Mouse (Mus musculus) limb, embryonic 11.5 days (tissue): Measurements from ENCODE around the gene Susd6. TPM values are rescaled to one million over a fixed set of nuclear protein-coding genes. Genes with fewer than 3 reads are reported as not detected.
"Not testable (repeated sequence)": the region's sequence is repeated elsewhere in the genome, so short reads cannot be mapped to it uniquely, and the experiment has no call there.

ENCODE experiments used
- ATAC-seq: fragments of 200-750 bp; cut with Nextera tagmentation; 2 replicates; pipeline ENCODE4 v1.8.0; 2017; ENCODE audit warnings: low read depth; ENCODE audit not compliant: insufficient number of reproducible peaks, low FRiP score, low TSS enrichment
- DNase-seq: peaks from one replicate; pipeline ENCODE4 v3.0.0-alpha.2; 2015; ENCODE audit warnings: low spot score
- H3K27ac ChIP-seq: fragments of 300-500 bp; sonication (generic); replicated peaks from 2 replicates; pipeline ENCODE4 v1.5.1; 2014; ENCODE audit warnings: low read depth, mild to moderate bottlenecking, low read length
- H3K27me3 ChIP-seq: fragments of 300-500 bp; sonication (generic); 2 replicates; pipeline ENCODE4 v1.6.1; 2014; ENCODE audit warnings: mild to moderate bottlenecking, low read length, mixed read lengths; ENCODE audit not compliant: control insufficient read depth, insufficient read depth
- H3K36me3 ChIP-seq: fragments of 300-500 bp; sonication (generic); 2 replicates; pipeline ENCODE4 v1.6.1; 2014; ENCODE audit warnings: mild to moderate bottlenecking, low read length, moderate library complexity, mixed read lengths; ENCODE audit not compliant: control insufficient read depth, insufficient read depth
- H3K4me1 ChIP-seq: fragments of 300-500 bp; sonication (generic); 2 replicates; pipeline ENCODE4 v1.6.1; 2014; ENCODE audit warnings: low read length, mixed read lengths; ENCODE audit not compliant: control insufficient read depth, insufficient read depth
- H3K4me2 ChIP-seq: fragments of 300-500 bp; sonication (generic); 2 replicates; pipeline ENCODE4 v1.6.1; 2014; ENCODE audit warnings: low read depth, mild to moderate bottlenecking, moderate library complexity; ENCODE audit not compliant: severe bottlenecking
- H3K4me3 ChIP-seq: fragments of 300-500 bp; sonication (generic); 2 replicates; pipeline ENCODE4 v1.5.1; 2014; ENCODE audit warnings: low read depth, low read length
- H3K9ac ChIP-seq: fragments of 300-500 bp; sonication (generic); 2 replicates; pipeline ENCODE4 v1.6.1; 2014; ENCODE audit warnings: mild to moderate bottlenecking, low read length
- H3K9me3 ChIP-seq: fragments of 300-500 bp; sonication (generic); 2 replicates; pipeline ENCODE4 v1.6.1; 2016; ENCODE audit warnings: low read length; ENCODE audit not compliant: control insufficient read depth
- WGBS: fragments of 180-500 bp; shearing (Covaris S2); extraction: QIAGEN DNeasy Blood & Tissue Kit; methylation state at CpG from one replicate; pipeline ENCODE4 v1.1.7; 2014; 5-methylcytosine and 5-hydroxymethylcytosine counted together
- polyA plus RNA-seq: library from polyadenylated mRNA; unstranded; fragments of >200 nt; fragmentation: Nextera tagmentation; extraction: Ambion mirVana; gene quantifications from 2 replicates; pipeline ENCODE4 v1.2.1, GENCODE M21; 2014

Gene Susd6
- polyA plus RNA-seq, 1 experiment from 2014 or later: 14.3 TPM

- not testable (repeated sequence) for H3K36me3 ChIP-seq, H3K4me2 ChIP-seq, H3K27me3 ChIP-seq, DNase-seq, H3K27ac ChIP-seq, H3K4me3 ChIP-seq, H3K4me1 ChIP-seq, ATAC-seq, H3K9ac ChIP-seq, H3K9me3 ChIP-seq
- 82% methylated on average over 4 of the region's 4 CpGs for WGBS
These were observed 1.0 kb upstream of the Susd6 start for GRCm38 (mm10) chr12:80789276-80789675.

DNA sequence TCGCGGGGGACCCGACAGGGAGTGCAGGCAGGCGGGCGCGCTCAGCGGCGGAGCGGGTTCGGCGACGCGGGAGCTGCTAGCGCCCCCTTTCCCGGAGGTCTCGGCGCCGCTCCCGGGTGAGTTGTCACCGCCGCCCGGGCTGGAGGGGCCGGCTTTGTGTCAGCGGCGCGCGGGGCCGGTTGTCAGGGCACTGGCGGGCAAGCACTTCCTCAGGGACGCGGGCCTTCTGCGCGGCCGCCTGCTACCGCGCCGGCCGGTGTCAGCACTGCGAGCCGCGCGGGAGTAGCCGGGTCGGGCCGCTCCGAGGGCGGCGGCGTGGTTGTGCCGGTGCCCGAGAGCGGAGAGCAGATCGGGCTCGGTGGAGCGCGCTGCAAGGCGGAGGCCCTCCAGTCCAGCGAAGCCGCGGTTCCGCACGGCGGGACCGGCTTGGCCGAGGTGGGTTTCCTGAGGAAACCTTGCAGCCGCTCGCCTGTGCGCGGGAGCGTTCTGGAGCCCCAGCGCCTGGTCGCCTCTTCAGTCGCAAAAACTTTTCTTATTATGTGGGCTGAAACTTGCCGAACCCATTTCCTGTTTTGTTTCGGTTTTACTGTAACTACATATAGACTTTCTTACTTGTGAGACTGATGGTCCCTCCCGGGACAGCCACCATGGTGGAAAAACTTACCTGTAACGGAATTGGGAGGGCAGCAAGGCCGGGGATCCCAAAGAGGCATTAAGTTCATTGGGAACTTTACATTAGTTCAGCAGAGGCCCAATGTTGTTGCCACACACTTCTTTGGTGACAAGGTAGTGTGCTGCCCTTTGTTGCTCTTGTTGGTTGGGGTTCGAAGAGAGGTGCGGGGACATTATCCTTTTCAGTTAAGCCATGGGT lies 625 bp downstream of the Susd6 start:
- WGBS: under 1% methylated on average over 50 of the region's 80 CpGs
- peak overlapping the region; percentile 95 for H3K4me3 ChIP-seq
- peak; percentile 60; the same call in 1 of the 2 replicates for ATAC-seq
- peak; percentile 55 for DNase-seq
- H3K4me1 ChIP-seq: peaks cover 2% of the 10 kb centered on the region; the same call in 1 of the 2 replicates
- H3K9me3 ChIP-seq: no peaks in the 10 kb centered on the region
- peak overlapping the region; percentile 88 for H3K9ac ChIP-seq
- peak overlapping the region; percentile 66 for H3K4me2 ChIP-seq
- H3K27ac ChIP-seq: peak overlapping the region; percentile 91
- no peaks in the 10 kb centered on the region for H3K27me3 ChIP-seq
- H3K36me3 ChIP-seq: no peaks in the 10 kb centered on the region

GRCm38 (mm10) chr12:80791571-80792444 lies 1.5 kb downstream of the Susd6 start:
- no peak overlapping the region for H3K27ac ChIP-seq
- H3K27me3 ChIP-seq: no peaks in the 10 kb centered on the region
- no peaks in the 10 kb centered on the region for H3K9me3 ChIP-seq
- no peaks in the 10 kb centered on the region for H3K36me3 ChIP-seq
- DNase-seq (no peak), ATAC-seq (no peak)
- H3K4me1 ChIP-seq: peaks cover 2% of the 10 kb centered on the region; the same call in 1 of the 2 replicates
- 43% methylated on average over 6 of the region's 6 CpGs for WGBS
- H3K4me3 ChIP-seq: peak overlapping the region; percentile 95
- H3K4me2 ChIP-seq: peak overlapping the region; percentile 66
- no peak overlapping the region for H3K9ac ChIP-seq

GRCm38 (mm10) chr12:80792867-80793266 lies 2.6 kb downstream of the Susd6 start:
- DNase-seq (no peak), ATAC-seq (no peak)
- H3K4me1 ChIP-seq: peaks cover 2% of the 10 kb centered on the region; the same call in 1 of the 2 replicates
- no peak overlapping the region for H3K27ac ChIP-seq
- no peak overlapping the region for H3K4me2 ChIP-seq
- H3K9ac ChIP-seq: no peak overlapping the region; the same call in 1 of the 2 replicates
- 87% methylated on average over 5 of the region's 5 CpGs for WGBS
- no peaks in the 10 kb centered on the region for H3K9me3 ChIP-seq
- no peaks in the 10 kb centered on the region for H3K27me3 ChIP-seq
- no peaks in the 10 kb centered on the region for H3K36me3 ChIP-seq
- H3K4me3 ChIP-seq: no peak overlapping the region

DNA sequence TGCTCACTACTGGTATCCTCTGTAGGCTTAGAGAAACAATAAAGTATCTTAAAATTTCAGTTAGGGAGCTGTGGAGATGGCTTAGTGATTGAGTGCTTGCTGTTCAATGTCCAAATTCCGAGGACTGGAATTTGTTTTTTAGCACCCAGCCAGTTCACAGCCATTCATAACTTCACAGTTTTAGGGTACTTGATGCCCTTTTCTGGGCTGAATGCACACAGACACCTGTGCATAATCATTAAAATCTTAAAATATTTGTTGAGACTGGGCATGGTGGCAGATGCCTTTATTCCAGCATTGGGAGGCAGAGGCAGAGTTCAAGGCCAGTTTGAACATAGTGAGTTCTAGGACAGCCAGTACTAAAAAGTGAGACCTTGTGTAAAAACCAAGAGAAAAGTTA lies 3.2 kb downstream of the Susd6 start:
- Histone ChIP-seq H3K4me1 (peaks cover 2% of the 10 kb centered on the region; the same call in 1 of the 2 replicates), H3K27ac (no peak overlapping the region), H3K27me3 (no peaks in the 10 kb centered on the region), H3K36me3 (no peaks in the 10 kb centered on the region), H3K9ac (no peak overlapping the region), H3K4me2 (no peak overlapping the region), H3K9me3 (no peaks in the 10 kb centered on the region), H3K4me3 (no peak overlapping the region)
- no peak for ATAC-seq
- no peak for DNase-seq
- 90% methylated on average over 1 of the region's 1 CpGs for WGBS

- Histone ChIP-seq H3K4me3 (no peak overlapping the region), H3K27ac (no peak overlapping the region), H3K4me2 (no peak overlapping the region), H3K27me3 (no peaks in the 10 kb centered on the region), H3K9me3 (no peaks in the 10 kb centered on the region), H3K36me3 (no peaks in the 10 kb centered on the region), H3K9ac (no peak overlapping the region), H3K4me1 (peaks cover 2% of the 10 kb centered on the region; the same call in 1 of the 2 replicates)
- DNase-seq (no peak), ATAC-seq (no peak)
- 96% methylated on average over 4 of the region's 4 CpGs for WGBS
These were observed 4.2 kb downstream of the Susd6 start for GRCm38 (mm10) chr12:80794522-80794921.

DNA sequence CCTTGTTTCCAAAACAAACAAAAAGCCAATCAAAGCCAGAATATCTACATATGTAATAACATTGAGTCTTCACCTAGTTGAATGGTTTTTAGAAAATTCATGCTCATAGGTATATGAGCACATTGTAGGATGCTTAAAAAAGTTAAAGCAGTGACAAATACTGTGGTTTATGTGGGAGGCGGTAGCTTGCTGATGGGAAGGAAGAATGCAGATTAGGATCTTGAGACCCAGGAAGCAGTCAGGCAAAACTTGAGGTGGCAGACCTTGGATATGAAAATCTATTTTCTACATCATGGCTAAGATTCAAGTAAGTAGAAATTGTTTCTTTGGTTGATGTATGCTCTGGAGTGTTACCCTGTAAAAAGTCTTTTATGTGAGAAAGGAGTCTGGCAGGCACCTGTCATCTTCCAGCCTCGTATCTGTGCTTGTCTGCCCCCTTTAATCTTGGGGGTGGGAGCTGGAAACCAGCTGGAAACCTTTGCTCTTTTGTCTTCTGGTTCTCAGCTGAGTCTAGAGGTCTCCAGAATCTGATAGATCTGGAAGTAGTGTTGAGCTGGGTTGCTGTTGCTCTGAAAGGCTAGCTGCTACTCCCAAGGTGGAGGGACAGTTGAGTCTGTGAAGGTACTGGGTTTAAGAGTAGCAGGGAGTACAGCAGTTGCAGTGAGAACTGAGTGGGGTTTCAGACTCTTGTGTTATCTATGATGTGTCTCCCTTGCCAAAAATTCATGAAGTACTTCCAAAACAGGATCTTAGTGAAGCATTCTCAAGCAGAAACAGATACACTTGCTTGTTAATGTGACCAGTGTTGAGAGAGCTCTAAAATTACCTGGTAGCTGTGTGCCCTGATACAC lies 4.8 kb downstream of the Susd6 start:
- Histone ChIP-seq H3K27ac (no peak overlapping the region), H3K27me3 (no peaks in the 10 kb centered on the region), H3K4me1 (no peaks in the 10 kb centered on the region), H3K9me3 (no peaks in the 10 kb centered on the region), H3K9ac (no peak overlapping the region), H3K36me3 (no peaks in the 10 kb centered on the region), H3K4me3 (no peak overlapping the region), H3K4me2 (no peak overlapping the region)
- DNase-seq (no peak), ATAC-seq (no peak)
- 76% methylated on average over 2 of the region's 2 CpGs for WGBS

DNA sequence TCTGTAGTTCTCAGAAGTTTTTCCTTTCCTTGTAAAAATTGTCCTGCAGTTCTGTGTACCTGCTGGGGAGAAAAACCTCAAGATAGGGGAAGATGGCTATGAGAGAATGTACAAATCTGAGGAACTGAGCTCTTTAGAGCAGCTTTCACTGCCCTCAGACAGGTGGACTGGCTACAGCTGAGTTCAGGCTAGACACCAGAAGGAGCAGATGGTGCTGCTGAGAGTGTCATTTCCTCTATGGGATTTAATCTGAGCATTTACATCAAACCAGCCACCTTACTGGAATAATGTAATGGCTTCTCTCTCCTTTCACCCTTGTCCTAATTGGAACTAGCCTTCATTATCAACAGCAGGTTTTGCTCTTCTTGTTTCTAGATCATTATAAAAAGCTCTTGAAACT lies 8.0 kb downstream of the Susd6 start:
- Histone ChIP-seq H3K36me3 (no peaks in the 10 kb centered on the region), H3K9ac (no peak overlapping the region), H3K4me1 (no peaks in the 10 kb centered on the region), H3K27ac (no peak overlapping the region), H3K4me2 (no peak overlapping the region), H3K4me3 (no peak overlapping the region), H3K27me3 (no peaks in the 10 kb centered on the region), H3K9me3 (no peaks in the 10 kb centered on the region)
- DNase-seq (no peak), ATAC-seq (no peak)
